Mouse (Mus musculus) bone marrow, adult 2 months (tissue): Measurements from ENCODE around the gene Castor1.

Experiments
- CTCF ChIP-seq: fragments of 200-500 bp; IDR thresholded peaks from 2 replicates; pipeline ENCODE4 v1.5.1; 2011; ENCODE audit warnings: low read length, control low read depth; ENCODE audit not compliant: control insufficient read depth, insufficient read depth
- POLR2A ChIP-seq: fragments of 200-500 bp; IDR thresholded peaks from 2 replicates; pipeline ENCODE4 v1.6.1; 2011; ENCODE audit warnings: low read depth, mild to moderate bottlenecking, control low read depth, low read length, borderline replicate concordance; ENCODE audit not compliant: control insufficient read depth

DNA sequence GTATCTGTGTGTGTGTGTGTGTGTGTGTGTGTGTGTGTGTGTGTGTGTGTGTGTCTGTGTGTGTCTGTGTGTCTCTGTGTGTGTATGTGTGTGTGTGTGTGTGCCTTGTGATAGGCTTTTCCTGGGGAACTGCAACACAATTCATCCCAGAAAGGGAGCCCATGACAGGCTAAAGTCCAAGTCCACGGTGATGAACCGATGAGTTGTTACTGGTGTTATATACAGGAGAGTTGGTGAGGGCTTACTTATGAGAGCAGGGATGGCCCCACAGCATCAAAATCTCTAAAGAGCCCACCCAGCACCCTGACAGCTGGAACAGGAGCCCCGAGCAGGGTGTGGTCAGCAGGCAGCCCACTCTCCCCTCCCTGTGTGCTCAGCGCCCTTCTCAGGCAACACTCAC lies 23.2 kb downstream of the Castor1 start:
- TF ChIP-seq POLR2A (no peak), CTCF (no peak)
